Mouse (Mus musculus): ENCODE data around the gene Blm.

DNA sequence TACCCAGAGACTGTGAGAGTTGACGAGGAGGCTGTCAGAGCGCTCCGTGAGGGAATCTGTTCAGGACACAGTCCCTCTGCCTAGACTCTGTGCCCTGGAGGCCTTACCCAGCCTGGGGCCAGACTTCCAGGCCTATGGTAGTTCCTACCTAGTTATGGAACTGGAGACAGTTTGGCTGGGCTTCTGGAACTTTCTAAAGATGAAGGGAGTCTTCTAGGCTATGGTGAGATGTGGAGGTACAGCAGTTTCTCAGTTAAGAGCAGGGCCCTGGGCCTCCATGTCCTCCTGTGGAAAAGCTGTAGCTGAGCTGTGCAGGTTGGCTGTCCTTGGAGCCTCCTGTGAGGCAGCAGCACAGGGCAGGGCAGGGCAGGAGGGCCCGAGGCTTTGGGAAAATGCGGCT, 82.7 kb downstream of the Blm start:
- TF ChIP-seq CTCF (IDR thresholded peaks at IDR 0.05; ENCODE audit: borderline replicate concordance, control insufficient read depth, extremely low read depth, insufficient read depth, low read length, poor library complexity) (no peak), POLR2A (IDR thresholded peaks at IDR 0.05; ENCODE audit: control insufficient read depth, extremely low read depth, insufficient read depth, low read length, poor library complexity) (no peak)
